Mouse (Mus musculus): ENCODE data around the gene Nipa2. TPM values are rescaled to one million over a fixed set of nuclear protein-coding genes. Genes with fewer than 3 reads are reported as not detected.

The Nipa2 gene
- polyA plus RNA-seq, 1 experiment from 2014 or later = 41.9 TPM

- Histone ChIP-seq H3K36me3 (ENCODE audit: poor library complexity, severe bottlenecking) (peaks cover 25% of the 10 kb centered on the region), H3K9me3 (replicated peaks) (no peaks in the 10 kb centered on the region), H3K4me1 (no peaks in the 10 kb centered on the region), H3K9ac (no peak overlapping the region), H3K27me3 (no peaks in the 10 kb centered on the region), H3K4me3 (no peak overlapping the region), H3K4me2 (no peak overlapping the region), H3K27ac (no peak overlapping the region)
- no peak for ATAC-seq
- 95% methylated on average over 2 of the region's 2 CpGs for WGBS
Observed at GRCm38 (mm10) chr7:55981511-55981910, 19.2 kb upstream of the Nipa2 start.

- Histone ChIP-seq H3K4me3 (no peak overlapping the region), H3K9me3 (replicated peaks) (no peaks in the 10 kb centered on the region), H3K27me3 (no peaks in the 10 kb centered on the region), H3K36me3 (ENCODE audit: poor library complexity, severe bottlenecking) (peaks cover 17% of the 10 kb centered on the region), H3K9ac (no peak overlapping the region), H3K27ac (no peak overlapping the region), H3K4me2 (no peak overlapping the region), H3K4me1 (no peaks in the 10 kb centered on the region)
- 92% methylated on average over 2 of the region's 2 CpGs for WGBS
- ATAC-seq = no peak
Observed at GRCm38 (mm10) chr7:55974429-55974828, 12.2 kb upstream of the Nipa2 start.

- H3K9me3 ChIP-seq (replicated peaks) = no peaks in the 10 kb centered on the region
- H3K9ac ChIP-seq = no peak overlapping the region
- no peaks in the 10 kb centered on the region for H3K27me3 ChIP-seq
- H3K27ac ChIP-seq = no peak overlapping the region
- 55% methylated on average over 1 of the region's 1 CpGs for WGBS
- H3K4me1 ChIP-seq = no peaks in the 10 kb centered on the region
- H3K4me2 ChIP-seq = no peak overlapping the region
- H3K4me3 ChIP-seq = no peak overlapping the region
- 0 out of 2 replicates have a peak, but pooled peaks cover 11% of the 10 kb centered on the region for H3K36me3 ChIP-seq (ENCODE audit: poor library complexity, severe bottlenecking)
- no peak for ATAC-seq
Observed at GRCm38 (mm10) chr7:55969415-55969814, 7.1 kb upstream of the Nipa2 start.

GRCm38 (mm10) chr7:55968258-55968901 lies 6.1 kb upstream of the Nipa2 start:
- Histone ChIP-seq H3K27me3 (no peaks in the 10 kb centered on the region), H3K9ac (no peak overlapping the region), H3K27ac (no peak overlapping the region), H3K4me2 (no peak overlapping the region), H3K4me3 (no peak overlapping the region), H3K4me1 (peaks cover under 1% of the 10 kb centered on the region; the same call in 1 of the 2 replicates), H3K9me3 (replicated peaks) (no peaks in the 10 kb centered on the region), H3K36me3 (ENCODE audit: poor library complexity, severe bottlenecking) (0 out of 2 replicates have a peak, but pooled peaks cover 4% of the 10 kb centered on the region)
- no peak for ATAC-seq
- 60% methylated on average over 16 of the region's 16 CpGs for WGBS

GRCm38 (mm10) chr7:55966866-55967460 lies 4.7 kb upstream of the Nipa2 start:
- Histone ChIP-seq H3K4me3 (no peak overlapping the region), H3K4me2 (no peak overlapping the region), H3K9me3 (replicated peaks) (no peaks in the 10 kb centered on the region), H3K36me3 (ENCODE audit: poor library complexity, severe bottlenecking) (no peaks in the 10 kb centered on the region), H3K9ac (no peak overlapping the region), H3K27ac (no peak overlapping the region), H3K27me3 (no peaks in the 10 kb centered on the region), H3K4me1 (peaks cover 8% of the 10 kb centered on the region)
- WGBS = 49% methylated on average over 3 of the region's 3 CpGs
- no peak for ATAC-seq

GRCm38 (mm10) chr7:55960506-55960905 lies 1.8 kb downstream of the Nipa2 start:
- no peak overlapping the region for H3K4me3 ChIP-seq
- H3K9me3 ChIP-seq (replicated peaks) = no peaks in the 10 kb centered on the region
- no peak overlapping the region for H3K9ac ChIP-seq
- ATAC-seq = no peak
- H3K4me2 ChIP-seq = no peak overlapping the region
- H3K4me1 ChIP-seq = peaks cover 18% of the 10 kb centered on the region
- 96% methylated on average over 1 of the region's 1 CpGs for WGBS
- H3K27me3 ChIP-seq = no peaks in the 10 kb centered on the region
- H3K36me3 ChIP-seq (ENCODE audit: poor library complexity, severe bottlenecking) = peaks cover 11% of the 10 kb centered on the region; the same call in 1 of the 2 replicates
- H3K27ac ChIP-seq = no peak overlapping the region

- Histone ChIP-seq H3K36me3 (ENCODE audit: poor library complexity, severe bottlenecking) (peaks cover 13% of the 10 kb centered on the region; the same call in 1 of the 2 replicates), H3K4me1 (peaks cover 18% of the 10 kb centered on the region), H3K27ac (no peak overlapping the region), H3K4me2 (no peak overlapping the region), H3K27me3 (no peaks in the 10 kb centered on the region), H3K9ac (no peak overlapping the region), H3K4me3 (no peak overlapping the region), H3K9me3 (replicated peaks) (no peaks in the 10 kb centered on the region; the same call in 1 of the 2 replicates)
- ATAC-seq = no peak
- 94% methylated on average over 3 of the region's 3 CpGs for WGBS
Observed at GRCm38 (mm10) chr7:55959801-55960200, 2.5 kb downstream of the Nipa2 start.

GRCm38 (mm10) chr7:55957916-55958315 lies 4.4 kb downstream of the Nipa2 start:
- no peaks in the 10 kb centered on the region; the same call in 1 of the 2 replicates for H3K9me3 ChIP-seq (replicated peaks)
- peaks cover 13% of the 10 kb centered on the region for H3K4me1 ChIP-seq
- ATAC-seq = no peak
- no peak overlapping the region for H3K4me3 ChIP-seq
- no peak overlapping the region for H3K27ac ChIP-seq
- H3K27me3 ChIP-seq = no peaks in the 10 kb centered on the region
- H3K9ac ChIP-seq = no peak overlapping the region
- 95% methylated on average over 4 of the region's 4 CpGs for WGBS
- peaks cover 23% of the 10 kb centered on the region; the same call in 1 of the 2 replicates for H3K36me3 ChIP-seq (ENCODE audit: poor library complexity, severe bottlenecking)
- no peak overlapping the region for H3K4me2 ChIP-seq

GRCm38 (mm10) chr7:55957178-55957577 lies 5.1 kb downstream of the Nipa2 start:
- Histone ChIP-seq H3K9ac (no peak overlapping the region), H3K27ac (no peak overlapping the region), H3K9me3 (replicated peaks) (no peaks in the 10 kb centered on the region; the same call in 1 of the 2 replicates), H3K27me3 (no peaks in the 10 kb centered on the region), H3K4me2 (no peak overlapping the region), H3K36me3 (ENCODE audit: poor library complexity, severe bottlenecking) (peaks cover 23% of the 10 kb centered on the region; the same call in 1 of the 2 replicates), H3K4me1 (peaks cover 11% of the 10 kb centered on the region), H3K4me3 (no peak overlapping the region)
- ATAC-seq = no peak
- 94% methylated on average over 3 of the region's 3 CpGs for WGBS

GRCm38 (mm10) chr7:55956054-55956453 lies 6.2 kb downstream of the Nipa2 start:
- H3K9ac ChIP-seq = no peak overlapping the region
- no peak overlapping the region for H3K27ac ChIP-seq
- no peaks in the 10 kb centered on the region; the same call in 1 of the 2 replicates for H3K9me3 ChIP-seq (replicated peaks)
- no peak for ATAC-seq
- no peak overlapping the region for H3K4me2 ChIP-seq
- H3K36me3 ChIP-seq (ENCODE audit: poor library complexity, severe bottlenecking) = peaks cover 23% of the 10 kb centered on the region; the same call in 1 of the 2 replicates
- H3K4me3 ChIP-seq = no peak overlapping the region
- H3K27me3 ChIP-seq = no peaks in the 10 kb centered on the region
- H3K4me1 ChIP-seq = peaks cover 5% of the 10 kb centered on the region
- WGBS = 95% methylated on average over 2 of the region's 2 CpGs

GRCm38 (mm10) chr7:55938341-55938740 lies 23.9 kb downstream of the Nipa2 start:
- no peak for ATAC-seq
- Histone ChIP-seq H3K27ac (no peak overlapping the region), H3K4me2 (no peak overlapping the region), H3K27me3 (no peaks in the 10 kb centered on the region), H3K9me3 (replicated peaks) (no peaks in the 10 kb centered on the region), H3K36me3 (ENCODE audit: poor library complexity, severe bottlenecking) (peaks cover 19% of the 10 kb centered on the region; the same call in 1 of the 2 replicates), H3K9ac (no peak overlapping the region), H3K4me3 (no peak overlapping the region), H3K4me1 (no peaks in the 10 kb centered on the region)
- 90% methylated on average over 4 of the region's 4 CpGs for WGBS

GRCm38 (mm10) chr7:55935025-55935424 lies 27.3 kb downstream of the Nipa2 start:
- no peak overlapping the region for H3K4me3 ChIP-seq
- no peak for ATAC-seq
- H3K27ac ChIP-seq = no peak overlapping the region
- no peak overlapping the region for H3K4me2 ChIP-seq
- no peaks in the 10 kb centered on the region for H3K27me3 ChIP-seq
- no peaks in the 10 kb centered on the region for H3K4me1 ChIP-seq
- H3K9me3 ChIP-seq (replicated peaks) = no peaks in the 10 kb centered on the region
- H3K9ac ChIP-seq = no peak overlapping the region
- H3K36me3 ChIP-seq (ENCODE audit: poor library complexity, severe bottlenecking) = peaks cover 29% of the 10 kb centered on the region
- 94% methylated on average over 2 of the region's 2 CpGs for WGBS
